In the genomic region with DNA sequence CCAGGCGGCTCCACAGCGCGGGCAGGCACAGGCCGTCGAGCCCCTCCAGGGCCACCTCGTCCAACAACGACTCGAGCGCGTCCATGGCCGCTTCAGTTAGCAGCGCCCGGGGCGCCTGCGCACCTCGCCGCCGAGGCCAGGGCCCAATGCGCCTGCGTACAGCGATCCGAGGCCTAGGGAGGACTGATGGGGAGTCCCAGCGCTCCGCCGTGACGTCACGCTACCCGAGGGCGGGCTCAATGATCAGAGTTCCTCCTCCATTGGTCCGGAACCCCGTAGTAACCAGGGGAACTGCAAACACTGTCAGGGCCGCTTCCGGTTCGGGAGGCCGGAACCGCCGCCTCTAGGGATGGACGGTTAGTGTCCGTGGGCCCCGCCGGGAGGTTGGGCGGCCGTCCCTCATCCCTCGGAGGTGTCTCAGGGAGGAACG, we compare ENCODE assay signal across 7 mouse cellular contexts. TPM values are rescaled to one million over a fixed set of nuclear protein-coding genes. Genes with fewer than 3 reads are reported as not detected.
DNase-seq lines count a peak whose midpoint lies in the region; ATAC-seq and TF ChIP-seq lines count a peak whose summit lies in the region.

A gene (minus strand): TSS at position 188 of the 430 bp plus-strand sequence.
A gene (plus strand): TSS at position 296 of the 430 bp plus-strand sequence.

- ATAC-seq in intestine, postnatal 0 days = peak; percentile 98
- ATAC-seq in midbrain, embryonic 12.5 days (ENCODE audit: low FRiP score, low read depth) = peak; percentile 99

- peaks cover 42% of the 10 kb centered on the region for H3K36me3 ChIP-seq in embryonic facial prominence, embryonic 10.5 days (replicated peaks)
- peaks cover 19% of the 10 kb centered on the region for H3K36me3 ChIP-seq in intestine, postnatal 0 days (ENCODE audit: control insufficient read depth, insufficient read depth)
- H3K36me3 ChIP-seq in midbrain, embryonic 12.5 days = peaks cover 22% of the 10 kb centered on the region
- H3K36me3 ChIP-seq in small intestine, adult 2 months (ENCODE audit: control insufficient read depth, insufficient read depth, low read length) = peaks cover 16% of the 10 kb centered on the region

- peak; percentile 65 for TF ChIP-seq POLR2A in small intestine, adult 2 months (IDR thresholded peaks at IDR 0.05; ENCODE audit: low read depth, low read length)

- peak within 1 kb of the TSS; percentile 97 for H3K4me3 ChIP-seq in embryonic facial prominence, embryonic 10.5 days
- peak within 1 kb of the TSS; percentile 90 for H3K4me3 ChIP-seq in intestine, postnatal 0 days (ENCODE audit: low read depth, low read length)
- peak within 1 kb of the TSS; percentile 75 for H3K4me3 ChIP-seq in midbrain, embryonic 12.5 days
- H3K4me3 ChIP-seq in small intestine, adult 2 months (ENCODE audit: low read depth, low read length) = peak within 1 kb of the TSS; percentile 90

- peak within 1 kb of the TSS; percentile 83 for H3K9ac ChIP-seq in intestine, postnatal 0 days (ENCODE audit: low read depth, low read length)
- peak within 1 kb of the TSS; percentile 93 for H3K9ac ChIP-seq in midbrain, embryonic 12.5 days (replicated peaks)

- under 1% methylated on average over 45 of the region's 45 CpGs for WGBS in embryonic facial prominence, embryonic 10.5 days
- WGBS in intestine, postnatal 0 days = under 1% methylated on average over 45 of the region's 45 CpGs
- WGBS in midbrain, embryonic 12.5 days = 0% methylated on average over 45 of the region's 45 CpGs
- WGBS in small intestine, adult 2 months = under 1% methylated on average over 45 of the region's 45 CpGs

- no peak for TF ChIP-seq CTCF in intestine, postnatal 0 days (IDR thresholded peaks at IDR 0.05; ENCODE audit: low read depth)
- no peak for TF ChIP-seq CTCF in small intestine, adult 2 months (IDR thresholded peaks at IDR 0.05; ENCODE audit: extremely low read depth, insufficient read length, insufficient replicate concordance, low read depth, low read length)

- H3K4me2 ChIP-seq in intestine, postnatal 0 days (replicated peaks; ENCODE audit: low read depth) = peak within 1 kb of the TSS; percentile 92
- peak within 1 kb of the TSS; percentile 77 for H3K4me2 ChIP-seq in midbrain, embryonic 12.5 days (replicated peaks)

- H3K27me3 ChIP-seq in embryonic facial prominence, embryonic 10.5 days (replicated peaks; ENCODE audit: low read depth, poor library complexity, severe bottlenecking) = no peaks in the 10 kb centered on the region
- H3K27me3 ChIP-seq in intestine, postnatal 0 days (replicated peaks; ENCODE audit: control insufficient read depth, insufficient read depth, low read length) = no peaks in the 10 kb centered on the region
- H3K27me3 ChIP-seq in midbrain, embryonic 12.5 days = no peaks in the 10 kb centered on the region
- H3K27me3 ChIP-seq in small intestine, adult 2 months (ENCODE audit: control insufficient read depth, insufficient read depth, low read length) = no peaks in the 10 kb centered on the region

- peak within 1 kb of the TSS; percentile 94 for H3K27ac ChIP-seq in embryonic facial prominence, embryonic 10.5 days (replicated peaks)
- H3K27ac ChIP-seq in intestine, postnatal 0 days (ENCODE audit: low read depth, low read length) = peak within 1 kb of the TSS; percentile 92
- peak within 1 kb of the TSS; percentile 89 for H3K27ac ChIP-seq in midbrain, embryonic 12.5 days (replicated peaks)
- H3K27ac ChIP-seq in small intestine, adult 2 months (ENCODE audit: insufficient read depth, low read depth, low read length) = peak within 1 kb of the TSS; percentile 36

- DNase-seq in adrenal gland, postnatal 10 days = peak; percentile 100
- DNase-seq in embryonic facial prominence, embryonic 10.5 days (ENCODE audit: low spot score) = peak; percentile 100
- DNase-seq in gonadal fat pad, adult 2 months (ENCODE audit: low read depth) = peak; percentile 85
- DNase-seq in left cerebral cortex, postnatal 4 days = peak; percentile 100

- H3K9me3 ChIP-seq in embryonic facial prominence, embryonic 10.5 days = no peaks in the 10 kb centered on the region
- no peaks in the 10 kb centered on the region for H3K9me3 ChIP-seq in intestine, postnatal 0 days (ENCODE audit: control insufficient read depth)
- H3K9me3 ChIP-seq in midbrain, embryonic 12.5 days = no peaks in the 10 kb centered on the region

- intact Hi-C loops in left cerebral cortex, postnatal 4 days (cut with DNase I) = no loop called here

- peaks cover 49% of the 10 kb centered on the region for H3K4me1 ChIP-seq in embryonic facial prominence, embryonic 10.5 days
- no peaks in the 10 kb centered on the region; the same call in 1 of the 2 replicates for H3K4me1 ChIP-seq in intestine, postnatal 0 days (replicated peaks; ENCODE audit: control insufficient read depth, insufficient read depth, low read length)
- peaks cover 28% of the 10 kb centered on the region for H3K4me1 ChIP-seq in midbrain, embryonic 12.5 days
- H3K4me1 ChIP-seq in small intestine, adult 2 months (ENCODE audit: control insufficient read depth, insufficient read depth, insufficient read length, low read length) = peaks cover 15% of the 10 kb centered on the region; the same call in 1 of the 2 replicates

RNA-seq across cellular contexts. Expression of the first gene that starts in this region (rescaled TPM):
- 10 to 100 TPM; 55.0 to 67.9 TPM for total RNA-seq in adrenal gland, postnatal 10 days (2021)
- polyA plus RNA-seq in embryonic facial prominence, embryonic 10.5 days (2016; fragmentation: Nextera tagmentation; extraction: Ambion mirVana) = 49.3 and 52.1 TPM in 2 replicates
- 32.4 and 43.3 TPM in 2 replicates for polyA plus RNA-seq in gonadal fat pad, adult 2 months (2012; rRNA removed)
- polyA plus RNA-seq in intestine, postnatal 0 days (2015; fragmentation: Nextera tagmentation; extraction: Ambion mirVana) = 6.8 and 8.0 TPM in 2 replicates
- total RNA-seq in left cerebral cortex, postnatal 4 days (2021) = 10 to 100 TPM; 87.1 to 93.0 TPM
- polyA plus RNA-seq in midbrain, embryonic 12.5 days (2016; fragmentation: Nextera tagmentation; extraction: Ambion mirVana) = 50.6 and 53.5 TPM in 2 replicates
- polyA plus RNA-seq in small intestine, adult 2 months (2012; rRNA removed) = 17.5 and 40.9 TPM in 2 replicates

RNA-seq across cellular contexts. Expression of the second gene that starts in this region (rescaled TPM):
- total RNA-seq in adrenal gland, postnatal 10 days (2021) = 10 to 100 TPM; 16.7 to 17.8 TPM
- polyA plus RNA-seq in embryonic facial prominence, embryonic 10.5 days (2016; fragmentation: Nextera tagmentation; extraction: Ambion mirVana) = 8.8 and 8.9 TPM in 2 replicates
- polyA plus RNA-seq in gonadal fat pad, adult 2 months (2012; rRNA removed) = 14.9 and 15.9 TPM in 2 replicates
- 2.6 and 3.1 TPM in 2 replicates for polyA plus RNA-seq in intestine, postnatal 0 days (2015; fragmentation: Nextera tagmentation; extraction: Ambion mirVana)
- total RNA-seq in left cerebral cortex, postnatal 4 days (2021) = 10 to 100 TPM; 24.3 to 27.5 TPM
- polyA plus RNA-seq in midbrain, embryonic 12.5 days (2016; fragmentation: Nextera tagmentation; extraction: Ambion mirVana) = 10.1 and 10.2 TPM in 2 replicates
- 9.8 and 17.5 TPM in 2 replicates for polyA plus RNA-seq in small intestine, adult 2 months (2012; rRNA removed)

Comparison
In these comparisons a context has a peak if more than half of its experiments do, and no peak if none do; other contexts are left out.
1. Peak in every context shown above with its lines: DNase-seq, ATAC-seq, H3K4me3 ChIP-seq and H3K27ac ChIP-seq.
2. H3K27ac ChIP-seq: peak in every context shown above with its lines; median percentile 94 in embryonic facial prominence, embryonic 10.5 days; 92 in intestine, postnatal 0 days; 89 in midbrain, embryonic 12.5 days; 36 in small intestine, adult 2 months.